Mouse (Mus musculus) heart, adult 2 months (tissue): ENCODE results near the gene Sema3b. TPM values are rescaled to one million over a fixed set of nuclear protein-coding genes. Genes with fewer than 3 reads are reported as not detected.

Source experiments
- DNase-seq, 2 experiments: peaks; one replicate each; pipeline ENCODE4 v3.0.0; 2021
- H3K27ac ChIP-seq: fragments of 200-600 bp; 2 replicates; pipeline ENCODE4 v1.8.1; 2022
- H3K27me3 ChIP-seq: fragments of 200-500 bp; 2 replicates; pipeline ENCODE4 v1.6.1; 2012; ENCODE audit warnings: mild to moderate bottlenecking, low read length, inconsistent platforms, mixed read lengths; ENCODE audit not compliant: control insufficient read depth, insufficient read depth
- H3K36me3 ChIP-seq: fragments of 200-500 bp; 2 replicates; pipeline ENCODE4 v1.6.1; 2012; ENCODE audit warnings: low read length, inconsistent platforms; ENCODE audit not compliant: control insufficient read depth, insufficient read depth
- H3K4me1 ChIP-seq: fragments of 200-500 bp; 2 replicates; pipeline ENCODE4 v1.6.1; 2011; ENCODE audit warnings: low read length; ENCODE audit not compliant: control insufficient read depth, insufficient read depth
- H3K4me3 ChIP-seq: fragments of 200-600 bp; 2 replicates; pipeline ENCODE4 v1.8.1; 2022
- H3K79me2 ChIP-seq: fragments of 200-500 bp; replicated peaks from 2 replicates; pipeline ENCODE4 v1.6.1; 2012; ENCODE audit warnings: mild to moderate bottlenecking, inconsistent platforms, low read length, moderate library complexity, mixed read lengths; ENCODE audit not compliant: control insufficient read depth, insufficient read depth
- H3K9ac ChIP-seq: fragments of 200-500 bp; 2 replicates; pipeline ENCODE4 v1.6.1; 2012; ENCODE audit warnings: low read depth, mild to moderate bottlenecking, control low read depth, inconsistent platforms, low read length, mixed read lengths
- CTCF ChIP-seq: fragments of 200-600 bp; IDR thresholded peaks from 2 replicates; pipeline ENCODE4 v1.8.1; 2022; ENCODE audit warnings: antibody characterized with exemption, mild to moderate bottlenecking, moderate library complexity
- EP300 ChIP-seq: fragments of 200-500 bp; IDR thresholded peaks from 2 replicates; pipeline ENCODE4 v1.6.1; 2011; ENCODE audit warnings: low read depth, low read length, control low read depth; ENCODE audit not compliant: insufficient read depth
- POLR2A ChIP-seq: fragments of 200-500 bp; IDR thresholded peaks from 2 replicates; pipeline ENCODE4 v1.6.1; 2011; ENCODE audit warnings: mild to moderate bottlenecking, low read depth, low read length, control low read depth; ENCODE audit not compliant: insufficient read depth
- WGBS: fragments of 180-500 bp; shearing (Covaris S2); methylation state at CpG from one replicate; pipeline ENCODE4 v1.1.7; 2018; 5-methylcytosine and 5-hydroxymethylcytosine counted together
- intact Hi-C: fragments of 180-260 bp; cut with DNase I; formaldehyde crosslinking; loops from one replicate; pipeline ENCODE4 v1.15.1; 2025
- polyA plus RNA-seq: library from polyadenylated mRNA; depleted of rRNA; stranded (reverse); fragments of >200 nt; gene quantifications from 2 replicates; pipeline ENCODE4 v1.2.3, GENCODE M21; 2012
- total RNA-seq, 2 experiments: library from RNA; stranded (reverse); gene quantifications; 2 replicates each; pipeline ENCODE4 v1.2.3; 2021

The Sema3b gene
- total and polyA plus RNA-seq, 3 experiments, result 19.9 to 33.7 (median 24.2) TPM

DNA sequence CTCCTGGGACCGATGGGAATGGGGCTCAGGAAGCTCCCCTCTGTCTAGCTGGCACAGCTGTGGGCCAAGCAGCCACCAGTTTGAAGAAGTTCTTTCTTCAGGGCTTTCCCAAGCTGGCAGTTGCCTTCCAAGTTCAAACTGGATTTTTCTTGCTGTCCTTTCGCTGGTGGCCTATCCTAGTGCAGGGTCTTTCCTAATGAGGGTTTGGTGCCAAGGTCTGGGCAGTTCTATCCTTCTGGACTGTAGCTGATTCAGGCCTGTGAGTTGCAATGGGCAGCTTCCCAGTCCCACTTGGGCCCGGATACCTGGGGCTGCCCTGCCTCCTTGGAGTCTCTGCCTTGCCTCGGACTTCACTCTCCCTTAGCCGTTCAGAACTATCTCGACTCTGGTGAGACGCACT lies 41.2 kb upstream of the Sema3b start:
- Histone ChIP-seq H3K4me3 (no peak overlapping the region), H3K9ac (no peak overlapping the region), H3K36me3 (no peaks in the 10 kb centered on the region), H3K27me3 (no peaks in the 10 kb centered on the region), H3K4me1 (peaks cover 1% of the 10 kb centered on the region), H3K27ac (no peak overlapping the region), H3K79me2 (no peaks in the 10 kb centered on the region)
- DNase-seq, result no peak
- intact Hi-C loops, result no loop called here
- TF ChIP-seq EP300 (no peak), CTCF (no peak), POLR2A (no peak)
- 71% methylated on average over 7 of the region's 7 CpGs for WGBS

DNA sequence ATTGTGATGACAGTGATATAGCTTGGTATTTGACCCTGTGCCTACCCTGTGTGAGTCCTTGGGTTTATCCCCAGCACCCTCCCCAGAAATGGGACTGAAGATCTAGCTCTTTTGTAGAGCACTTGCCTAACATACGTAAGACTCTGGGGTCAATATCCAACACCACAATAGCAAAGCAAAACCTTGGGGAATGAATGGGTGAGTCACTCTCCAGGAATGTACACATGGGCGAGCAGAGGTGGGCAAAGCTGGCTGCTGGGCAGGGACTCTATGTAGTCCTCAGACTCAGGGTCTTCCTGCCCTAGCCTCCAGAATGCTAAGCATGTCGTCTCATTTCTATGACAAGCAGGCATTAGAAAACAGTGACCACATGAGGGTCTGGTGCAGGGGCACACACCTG lies 39.7 kb upstream of the Sema3b start:
- no peak overlapping the region for H3K4me3 ChIP-seq
- no peaks in the 10 kb centered on the region for H3K79me2 ChIP-seq
- H3K27me3 ChIP-seq, result no peaks in the 10 kb centered on the region
- H3K4me1 ChIP-seq, result peaks cover 4% of the 10 kb centered on the region
- intact Hi-C loops, result no loop called here
- 55% methylated on average over 3 of the region's 3 CpGs for WGBS
- H3K9ac ChIP-seq, result no peak overlapping the region
- no peak for TF ChIP-seq CTCF
- no peak for TF ChIP-seq POLR2A
- no peak for TF ChIP-seq EP300
- H3K36me3 ChIP-seq, result no peaks in the 10 kb centered on the region
- no peak for DNase-seq
- H3K27ac ChIP-seq, result no peak overlapping the region

GRCm38 (mm10) chr9:107646975-107647374 lies 37.9 kb upstream of the Sema3b start:
- 84% methylated on average over 6 of the region's 6 CpGs for WGBS
- intact Hi-C loops, result no loop called here
- H3K27me3 ChIP-seq, result no peaks in the 10 kb centered on the region

DNA sequence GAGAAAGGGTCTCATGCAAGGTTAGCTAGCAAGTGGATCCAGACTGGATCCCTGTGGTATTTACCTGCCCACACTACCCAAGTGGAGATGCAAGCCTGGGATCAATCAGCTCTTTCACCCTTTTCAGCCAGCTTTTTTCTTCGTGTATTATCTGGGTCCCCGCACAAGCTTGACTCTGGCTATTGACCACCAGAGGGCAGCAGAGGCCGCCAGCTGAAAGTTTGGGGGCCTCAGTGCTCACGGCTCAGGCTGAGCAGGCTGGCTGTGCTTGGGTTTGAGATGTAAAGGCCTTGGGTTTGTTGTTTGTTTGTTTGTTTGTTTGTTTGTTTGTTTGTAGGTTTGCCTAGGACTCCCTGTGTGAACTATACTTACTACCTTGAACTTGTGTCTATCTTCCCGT lies 36.5 kb upstream of the Sema3b start:
- peak; percentile 74 to 83 for DNase-seq
- Histone ChIP-seq H3K36me3 (no peaks in the 10 kb centered on the region), H3K4me1 (peaks cover 5% of the 10 kb centered on the region), H3K27me3 (no peaks in the 10 kb centered on the region), H3K9ac (no peak overlapping the region), H3K27ac (no peak overlapping the region), H3K79me2 (no peaks in the 10 kb centered on the region), H3K4me3 (no peak overlapping the region)
- TF ChIP-seq EP300, result peak; percentile 70
- TF ChIP-seq POLR2A, result no peak
- TF ChIP-seq CTCF, result peak; percentile 94
- intact Hi-C loops, result loop anchor here (1.0 to 2.0 kb wide), 2 partner anchors 31 to 79 kb away; partner anchors contain the start of gene Hyal2
- WGBS, result 18% methylated on average over 5 of the region's 5 CpGs

More at GRCm38 (mm10) chr9:107646975-107647374, 37.9 kb upstream of the Sema3b start:
- H3K9ac ChIP-seq, result no peak overlapping the region
- no peak for DNase-seq
- no peak overlapping the region for H3K27ac ChIP-seq
- TF ChIP-seq EP300 (no peak), CTCF (peak; percentile 39)
- no peaks in the 10 kb centered on the region for H3K36me3 ChIP-seq
- H3K79me2 ChIP-seq, result no peaks in the 10 kb centered on the region
- H3K4me1 ChIP-seq, result peaks cover 4% of the 10 kb centered on the region
- no peak overlapping the region for H3K4me3 ChIP-seq

- Histone ChIP-seq H3K4me3 (no peak overlapping the region; the same call in 1 of the 2 replicates), H3K27me3 (no peaks in the 10 kb centered on the region), H3K4me1 (peaks cover 6% of the 10 kb centered on the region), H3K9ac (no peak overlapping the region), H3K79me2 (no peaks in the 10 kb centered on the region), H3K27ac (no peak overlapping the region; the same call in 1 of the 2 replicates), H3K36me3 (no peaks in the 10 kb centered on the region)
- no peak for DNase-seq
- TF ChIP-seq POLR2A (no peak), EP300 (no peak), CTCF (no peak)
- intact Hi-C loops, result loop anchor here (1.0 to 2.0 kb wide), 2 partner anchors 31 to 78 kb away; partner anchors contain the start of gene Hyal2
- 41% methylated on average over 7 of the region's 7 CpGs for WGBS
Observed at GRCm38 (mm10) chr9:107645153-107645510, 36.1 kb upstream of the Sema3b start.

- no peaks in the 10 kb centered on the region for H3K79me2 ChIP-seq
- H3K4me1 ChIP-seq, result peaks cover 8% of the 10 kb centered on the region
- peak overlapping the region; percentile 49 for H3K4me3 ChIP-seq
- no peaks in the 10 kb centered on the region for H3K27me3 ChIP-seq
- TF ChIP-seq POLR2A (peak; percentile 71), CTCF (no peak; the same call in 1 of the 2 replicates), EP300 (peak; percentile 67; the same call in 1 of the 2 replicates)
- peak; percentile 92 to 95 for DNase-seq
- no peaks in the 10 kb centered on the region for H3K36me3 ChIP-seq
- intact Hi-C loops, result loop anchor here (1.0 to 2.0 kb wide), 4 partner anchors 18 to 78 kb away; partner anchors contain the start of gene Hyal2
- WGBS, result 3% methylated on average over 35 of the region's 35 CpGs
- H3K27ac ChIP-seq, result peak overlapping the region; percentile 58
- H3K9ac ChIP-seq, result peak overlapping the region; percentile 50
Observed at GRCm38 (mm10) chr9:107644495-107645152, 35.6 kb upstream of the Sema3b start.
